Mouse (Mus musculus) hindbrain, embryonic 11.5 days (tissue): ENCODE measurements around the gene 1700037H04Rik. TPM values are rescaled to one million over a fixed set of nuclear protein-coding genes. Genes with fewer than 3 reads are reported as not detected.
A peak's percentile ranks its signal among the peaks of the same experiment; 100 is the strongest.

ENCODE experiments used
- ATAC-seq: fragments of 200-750 bp; cut with Nextera tagmentation; 2 replicates; pipeline ENCODE4 v1.8.0; 2017; ENCODE audit warnings: mild to moderate bottlenecking, moderate TSS enrichment, moderate library complexity; ENCODE audit not compliant: low FRiP score
- DNase-seq: peaks from one replicate; pipeline ENCODE4 v3.0.0-alpha.2; 2015; ENCODE audit warnings: low spot score
- H3K27ac ChIP-seq: fragments of 300-500 bp; sonication (generic); 2 replicates; pipeline ENCODE4 v1.5.1; 2014; ENCODE audit warnings: mild to moderate bottlenecking, low read depth, low read length
- H3K27me3 ChIP-seq: fragments of 300-500 bp; sonication (generic); 2 replicates; pipeline ENCODE4 v1.6.1; 2014; ENCODE audit warnings: mild to moderate bottlenecking, low read length, moderate library complexity, mixed read lengths; ENCODE audit not compliant: control insufficient read depth, insufficient read depth
- H3K36me3 ChIP-seq: fragments of 300-500 bp; sonication (generic); 2 replicates; pipeline ENCODE4 v1.6.1; 2014; ENCODE audit warnings: mild to moderate bottlenecking, low read length, moderate library complexity, mixed read lengths; ENCODE audit not compliant: control insufficient read depth, insufficient read depth
- H3K4me1 ChIP-seq: fragments of 300-500 bp; sonication (generic); replicated peaks from 2 replicates; pipeline ENCODE4 v1.6.1; 2014; ENCODE audit warnings: low read length, mixed read lengths; ENCODE audit not compliant: control insufficient read depth, insufficient read depth
- H3K4me2 ChIP-seq: fragments of 300-500 bp; sonication (generic); replicated peaks from 2 replicates; pipeline ENCODE4 v1.6.1; 2014; ENCODE audit warnings: mild to moderate bottlenecking, low read depth, low read length
- H3K4me3 ChIP-seq: fragments of 300-500 bp; sonication (generic); 2 replicates; pipeline ENCODE4 v1.5.1; 2014; ENCODE audit warnings: low read depth, low read length
- H3K9ac ChIP-seq: fragments of 300-500 bp; sonication (generic); 2 replicates; pipeline ENCODE4 v1.6.1; 2014; ENCODE audit warnings: low read depth, low read length
- H3K9me3 ChIP-seq: fragments of 300-500 bp; sonication (generic); 2 replicates; pipeline ENCODE4 v1.6.1; 2016; ENCODE audit warnings: low read length; ENCODE audit not compliant: control insufficient read depth
- WGBS: fragments of 180-500 bp; shearing (Covaris S2); extraction: QIAGEN DNeasy Blood & Tissue Kit; methylation state at CpG from one replicate; pipeline ENCODE4 v1.1.7; 2014; 5-methylcytosine and 5-hydroxymethylcytosine counted together
- polyA plus RNA-seq: library from polyadenylated mRNA; unstranded; fragments of >200 nt; fragmentation: Nextera tagmentation; extraction: Ambion mirVana; gene quantifications from 2 replicates; pipeline ENCODE4 v1.2.1, GENCODE M21; 2014

1700037H04Rik gene
- polyA plus RNA-seq, 1 experiment from 2014 or later = 122 TPM

GRCm38 (mm10) chr2:131145536-131145935 is 14.3 kb downstream of the 1700037H04Rik start:
- no peak for DNase-seq
- no peaks in the 10 kb centered on the region for H3K9me3 ChIP-seq
- no peaks in the 10 kb centered on the region; the same call in 1 of the 2 replicates for H3K4me1 ChIP-seq
- H3K4me2 ChIP-seq = no peak overlapping the region
- peaks cover 10% of the 10 kb centered on the region for H3K36me3 ChIP-seq
- no peak overlapping the region for H3K27ac ChIP-seq
- 88% methylated on average over 2 of the region's 2 CpGs for WGBS
- H3K4me3 ChIP-seq = no peak overlapping the region
- H3K27me3 ChIP-seq = no peaks in the 10 kb centered on the region
- ATAC-seq = no peak
- no peak overlapping the region for H3K9ac ChIP-seq

- Histone ChIP-seq H3K4me1 (no peaks in the 10 kb centered on the region; the same call in 1 of the 2 replicates), H3K4me3 (no peak overlapping the region), H3K4me2 (no peak overlapping the region), H3K9me3 (no peaks in the 10 kb centered on the region), H3K27me3 (no peaks in the 10 kb centered on the region), H3K36me3 (peaks cover 10% of the 10 kb centered on the region), H3K9ac (no peak overlapping the region), H3K27ac (no peak overlapping the region)
- ATAC-seq = no peak
- 65% methylated on average over 13 of the region's 13 CpGs for WGBS
- DNase-seq = no peak
Measured at GRCm38 (mm10) chr2:131145121-131145520, 14.8 kb downstream of the 1700037H04Rik start.

- H3K36me3 ChIP-seq = peaks cover 10% of the 10 kb centered on the region
Measured at GRCm38 (mm10) chr2:131143007-131143780, 16.7 kb downstream of the 1700037H04Rik start.

GRCm38 (mm10) chr2:131142592-131142991 is 17.3 kb downstream of the 1700037H04Rik start:
- Histone ChIP-seq H3K4me2 (no peak overlapping the region), H3K4me1 (no peaks in the 10 kb centered on the region; the same call in 1 of the 2 replicates), H3K27me3 (no peaks in the 10 kb centered on the region), H3K9me3 (no peaks in the 10 kb centered on the region), H3K27ac (no peak overlapping the region), H3K4me3 (no peak overlapping the region), H3K9ac (no peak overlapping the region), H3K36me3 (peaks cover 6% of the 10 kb centered on the region)
- WGBS = 29% methylated on average over 18 of the region's 18 CpGs
- peak; percentile 45 for ATAC-seq
- DNase-seq = peak; percentile 77

More at GRCm38 (mm10) chr2:131143007-131143780, 16.7 kb downstream of the 1700037H04Rik start:
- no peaks in the 10 kb centered on the region for H3K9me3 ChIP-seq
- ATAC-seq (peak; percentile 10; the same call in 1 of the 2 replicates), DNase-seq (no peak)
- 67% methylated on average over 22 of the region's 22 CpGs for WGBS
- no peaks in the 10 kb centered on the region for H3K27me3 ChIP-seq
- no peak overlapping the region for H3K4me3 ChIP-seq
- H3K9ac ChIP-seq = no peak overlapping the region
- no peak overlapping the region for H3K4me2 ChIP-seq
- no peak overlapping the region for H3K27ac ChIP-seq
- H3K4me1 ChIP-seq = no peaks in the 10 kb centered on the region; the same call in 1 of the 2 replicates

- H3K27me3 ChIP-seq = no peaks in the 10 kb centered on the region
- peaks cover 6% of the 10 kb centered on the region for H3K36me3 ChIP-seq
- no peak overlapping the region for H3K27ac ChIP-seq
- H3K4me1 ChIP-seq = no peaks in the 10 kb centered on the region; the same call in 1 of the 2 replicates
- H3K9me3 ChIP-seq = no peaks in the 10 kb centered on the region
- DNase-seq (no peak), ATAC-seq (no peak)
- 92% methylated on average over 8 of the region's 8 CpGs for WGBS
- no peak overlapping the region for H3K9ac ChIP-seq
- no peak overlapping the region for H3K4me2 ChIP-seq
- no peak overlapping the region for H3K4me3 ChIP-seq
Measured at GRCm38 (mm10) chr2:131141336-131141986, 18.4 kb downstream of the 1700037H04Rik start.

GRCm38 (mm10) chr2:131140533-131140905 is 19.4 kb downstream of the 1700037H04Rik start:
- Histone ChIP-seq H3K9ac (no peak overlapping the region), H3K4me2 (no peak overlapping the region), H3K36me3 (peaks cover 6% of the 10 kb centered on the region), H3K4me3 (no peak overlapping the region), H3K27ac (no peak overlapping the region), H3K4me1 (no peaks in the 10 kb centered on the region; the same call in 1 of the 2 replicates), H3K27me3 (no peaks in the 10 kb centered on the region), H3K9me3 (no peaks in the 10 kb centered on the region)
- no peak for ATAC-seq
- no peak for DNase-seq
- 82% methylated on average over 5 of the region's 5 CpGs for WGBS

- H3K4me1 ChIP-seq = no peaks in the 10 kb centered on the region; the same call in 1 of the 2 replicates
- H3K27ac ChIP-seq = no peak overlapping the region
- H3K27me3 ChIP-seq = no peaks in the 10 kb centered on the region
- DNase-seq (no peak), ATAC-seq (no peak)
- no peak overlapping the region for H3K4me3 ChIP-seq
- no peaks in the 10 kb centered on the region for H3K9me3 ChIP-seq
- WGBS = 67% methylated on average over 5 of the region's 5 CpGs
- H3K9ac ChIP-seq = no peak overlapping the region
- H3K4me2 ChIP-seq = no peak overlapping the region
- peaks cover 6% of the 10 kb centered on the region for H3K36me3 ChIP-seq
Measured at GRCm38 (mm10) chr2:131139886-131140532, 19.9 kb downstream of the 1700037H04Rik start.

GRCm38 (mm10) chr2:131139287-131139686 is 20.6 kb downstream of the 1700037H04Rik start:
- H3K9ac ChIP-seq = no peak overlapping the region
- no peaks in the 10 kb centered on the region; the same call in 1 of the 2 replicates for H3K4me1 ChIP-seq
- no peak overlapping the region for H3K4me2 ChIP-seq
- H3K27ac ChIP-seq = no peak overlapping the region
- no peaks in the 10 kb centered on the region for H3K27me3 ChIP-seq
- no peaks in the 10 kb centered on the region for H3K9me3 ChIP-seq
- no peak overlapping the region for H3K4me3 ChIP-seq
- ATAC-seq = no peak
- no peaks in the 10 kb centered on the region; the same call in 1 of the 2 replicates for H3K36me3 ChIP-seq
- WGBS = 88% methylated on average over 5 of the region's 5 CpGs
- no peak for DNase-seq
